Mouse (Mus musculus) heart, adult 9 months (tissue): Measurements from ENCODE around the gene Mbd5.
A peak's percentile ranks its signal among the peaks of the same experiment; 100 is the strongest.

Experiments used
- DNase-seq, 2 experiments: peaks; one replicate each; pipeline ENCODE4 v3.0.0; 2022; ENCODE audit warnings: low spot score in 2 of 2

The Mbd5 gene

DNA sequence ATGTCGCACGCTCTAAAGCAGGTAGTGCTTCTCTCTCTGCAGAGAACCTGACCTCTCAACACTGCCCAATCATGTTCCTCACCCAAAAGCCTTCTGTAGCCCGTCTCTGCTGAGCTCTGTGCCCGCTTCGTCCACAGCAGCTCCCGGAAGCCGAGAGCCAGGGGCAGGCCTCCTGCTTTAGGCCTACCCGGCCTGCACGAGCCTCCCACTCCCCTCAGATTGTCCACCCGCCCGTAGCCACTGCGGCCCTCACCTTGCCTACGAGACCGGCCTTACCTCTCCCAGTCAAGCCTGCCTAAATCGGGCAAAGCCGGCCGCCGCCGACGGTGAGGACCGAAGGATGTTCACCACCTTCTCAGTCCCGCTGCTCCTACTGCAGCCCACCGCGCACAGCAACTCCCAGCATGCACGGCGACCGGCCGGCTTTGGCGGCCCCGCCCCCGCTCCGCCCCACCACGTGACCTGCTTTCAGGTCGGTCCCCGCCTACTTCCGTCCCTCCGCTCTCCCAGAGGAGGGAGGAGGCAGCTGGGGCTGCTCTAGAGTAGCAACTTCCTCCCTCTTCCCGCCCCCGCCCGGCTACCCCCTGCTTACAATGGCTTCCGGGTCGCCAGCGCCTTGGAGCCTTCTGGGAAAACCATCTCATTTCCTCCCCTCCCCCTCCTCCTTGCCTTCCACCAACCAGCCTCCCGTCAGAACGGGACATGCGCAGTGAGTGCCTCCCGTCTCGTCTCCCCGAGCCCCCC lies at the start of gene Mbd5:
TSS of gene Mbd5 (plus strand) at position 668 of the 744 bp plus-strand sequence.
- DNase-seq: peak; percentile 98 to 99

DNA sequence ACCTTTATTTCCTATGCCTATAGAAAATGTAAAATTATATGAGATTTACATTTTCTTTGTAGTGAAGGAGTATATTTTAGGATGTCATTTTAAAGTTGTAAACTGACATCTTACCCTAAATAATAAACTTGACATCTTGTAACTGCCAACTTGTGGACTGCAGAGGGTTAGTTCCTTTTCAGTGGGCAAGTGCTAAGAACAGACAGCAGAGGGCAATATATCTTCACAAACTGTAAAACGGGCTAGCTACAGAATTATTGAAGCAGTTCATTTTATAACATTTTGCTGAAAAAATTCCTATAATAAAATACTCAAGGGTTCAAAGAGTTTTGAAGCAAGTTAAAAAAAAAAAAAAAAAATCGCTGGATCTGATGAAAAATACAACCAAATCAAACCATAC lies 40.4 kb upstream of the Mbd5 start:
- no peak for DNase-seq

GRCm38 (mm10) chr2:48914185-48914584 lies 35.1 kb upstream of the Mbd5 start:
- DNase-seq: no peak

- DNase-seq: no peak
Observed at GRCm38 (mm10) chr2:48915832-48916231, 33.5 kb upstream of the Mbd5 start.

GRCm38 (mm10) chr2:48935058-48935457 lies 14.2 kb upstream of the Mbd5 start:
- no peak for DNase-seq

- DNase-seq: no peak
Observed at GRCm38 (mm10) chr2:48947761-48948160, 1.5 kb upstream of the Mbd5 start.

- peak; percentile 28 to 29 for DNase-seq
Observed at GRCm38 (mm10) chr2:48949743-48950251, 489 bp downstream of the Mbd5 start.

- DNase-seq: no peak
Observed at GRCm38 (mm10) chr2:48950252-48950315, 776 bp downstream of the Mbd5 start, which contains the start of gene Orc4. TSS of gene Orc4 (minus strand) at chr2:48950277.

- DNase-seq: no peak
Observed at GRCm38 (mm10) chr2:48950316-48950880, 1.1 kb downstream of the Mbd5 start.

- DNase-seq: no peak
Observed at GRCm38 (mm10) chr2:48956591-48956990, 7.3 kb downstream of the Mbd5 start.

GRCm38 (mm10) chr2:48978920-48979319 lies 29.6 kb downstream of the Mbd5 start:
- no peak for DNase-seq

DNA sequence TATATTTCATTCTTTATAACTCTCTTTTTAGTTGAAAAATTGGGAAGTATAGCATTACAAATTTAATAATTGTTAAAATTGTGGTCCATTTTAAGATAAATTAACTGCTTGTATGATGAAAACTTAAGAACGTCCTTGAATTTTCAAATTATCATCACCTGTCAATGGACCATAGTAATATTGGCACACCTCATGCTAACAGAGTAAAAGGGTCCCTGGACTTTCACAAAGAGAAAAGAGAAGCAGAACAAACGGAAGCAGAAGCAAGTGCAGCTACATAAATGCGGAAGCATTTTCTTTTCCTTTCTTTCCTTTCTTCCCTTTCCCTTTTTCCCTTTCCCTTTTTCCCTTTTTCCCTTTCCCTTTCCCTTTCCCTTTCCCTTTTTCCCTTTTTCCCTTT lies 41.0 kb downstream of the Mbd5 start:
- DNase-seq: no peak

GRCm38 (mm10) chr2:49040481-49040880 lies 91.2 kb downstream of the Mbd5 start:
- DNase-seq: no peak

GRCm38 (mm10) chr2:49050030-49050429 lies 100.7 kb downstream of the Mbd5 start:
- DNase-seq: no peak

DNA sequence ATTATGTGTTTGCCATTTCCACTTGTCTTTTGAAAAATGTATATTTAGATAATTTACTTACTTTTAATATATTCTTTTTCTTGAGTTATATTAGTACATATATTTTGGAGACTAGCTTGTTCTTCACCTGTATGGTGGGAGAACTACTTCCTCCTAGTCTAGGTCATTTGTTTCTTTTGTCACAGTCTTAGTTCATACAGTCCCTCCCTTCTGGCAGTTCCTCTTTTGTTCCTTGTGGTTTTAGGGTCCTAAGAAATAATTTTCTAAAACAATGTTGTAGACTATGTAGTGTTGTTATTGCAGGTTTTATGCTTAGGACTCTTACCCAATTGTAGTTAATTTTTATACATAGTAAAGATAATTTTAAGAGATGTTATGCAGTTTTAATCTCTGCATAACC lies 118.6 kb downstream of the Mbd5 start:
- no peak for DNase-seq

DNA sequence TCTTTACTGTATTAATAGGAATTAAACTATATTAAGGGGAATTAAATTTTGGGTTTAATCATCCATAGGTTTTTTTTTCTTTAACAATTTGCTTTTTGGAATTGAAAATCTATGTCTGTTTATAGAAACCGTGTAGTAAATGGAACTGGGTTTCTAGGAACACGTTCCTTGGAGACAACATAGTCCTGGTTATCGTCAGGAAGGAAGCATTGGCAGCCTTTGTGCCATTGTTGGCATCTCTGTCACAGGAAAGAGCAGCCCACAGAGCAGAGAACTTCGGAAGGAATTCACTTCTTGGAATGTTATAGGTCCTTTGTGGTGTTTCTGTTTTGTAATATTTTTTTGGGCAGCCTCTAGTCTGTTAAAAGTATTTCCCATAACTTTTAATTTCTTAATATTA lies 135.7 kb downstream of the Mbd5 start:
- DNase-seq: peak in 1 of 2 experiments; percentile 5

GRCm38 (mm10) chr2:49090771-49091170 lies 141.5 kb downstream of the Mbd5 start:
- no peak for DNase-seq

DNA sequence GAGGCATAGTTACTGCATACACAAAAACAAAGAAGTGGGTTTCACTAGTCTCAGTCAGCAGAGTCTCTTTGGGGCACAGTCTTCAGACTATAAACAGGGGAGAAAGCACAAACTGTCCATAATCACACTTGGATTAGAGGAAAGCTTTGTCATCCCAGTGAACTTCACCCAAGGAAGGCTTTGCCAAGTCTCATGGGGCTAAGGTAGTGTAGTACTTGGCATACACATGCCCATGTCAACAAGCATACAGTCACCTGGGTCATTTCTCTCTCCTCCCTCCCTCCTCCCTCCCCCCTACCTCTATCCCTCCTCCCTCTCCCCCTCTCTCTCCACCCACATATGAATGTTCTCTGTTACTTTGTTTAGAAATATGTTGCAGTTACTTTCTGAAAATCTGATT lies 147.5 kb downstream of the Mbd5 start:
- no peak for DNase-seq

GRCm38 (mm10) chr2:49108906-49109305 lies 159.6 kb downstream of the Mbd5 start:
- no peak for DNase-seq

GRCm38 (mm10) chr2:49119875-49120274 lies 170.6 kb downstream of the Mbd5 start:
- DNase-seq: no peak

GRCm38 (mm10) chr2:49121603-49122002 lies 172.3 kb downstream of the Mbd5 start:
- no peak for DNase-seq

DNA sequence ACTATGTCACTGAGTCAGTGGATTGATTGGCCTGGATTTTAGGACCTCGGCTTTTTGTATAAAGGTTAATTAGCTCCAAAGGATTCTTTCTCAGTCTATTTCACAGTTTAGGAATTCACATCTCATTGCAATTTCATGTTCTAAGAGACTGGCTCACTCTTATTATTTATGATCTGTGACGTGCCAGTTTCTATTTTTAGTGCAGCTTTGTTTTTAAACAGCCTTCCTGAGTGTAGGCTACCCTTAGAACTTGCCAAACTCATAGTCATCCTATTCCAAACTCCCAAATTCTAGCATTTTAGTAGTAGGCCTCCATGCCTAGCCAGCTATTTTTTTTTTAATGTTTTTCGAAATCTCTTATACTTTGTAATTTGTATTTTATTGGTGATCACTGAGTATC lies 192.9 kb downstream of the Mbd5 start:
- DNase-seq: no peak

DNA sequence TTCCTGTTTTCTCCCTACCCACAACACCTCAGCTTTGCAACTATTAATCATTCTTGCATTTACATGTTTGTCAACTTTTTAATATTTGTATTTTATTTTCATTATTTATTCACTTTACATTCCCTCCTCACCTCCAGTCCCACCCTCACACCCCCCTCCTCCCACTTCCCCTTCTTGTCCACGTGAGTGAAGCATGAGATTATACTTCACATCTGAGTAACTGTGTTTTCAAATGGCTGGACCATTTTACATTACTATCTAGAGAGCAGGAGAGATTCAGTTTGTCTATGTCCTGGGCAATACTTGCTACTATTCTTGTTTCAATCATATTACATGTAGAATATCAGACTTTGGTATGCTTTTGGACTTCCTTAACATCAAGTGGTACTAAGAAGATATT lies 204.3 kb downstream of the Mbd5 start:
- no peak for DNase-seq
